Mouse (Mus musculus): ENCODE data around the gene Tpp1. TPM values are rescaled to one million over a fixed set of nuclear protein-coding genes. Genes with fewer than 3 reads are reported as not detected.
A peak's percentile ranks its signal among the peaks of the same experiment; 100 is the strongest.

Tpp1 gene
- polyA plus RNA-seq, 1 experiment from 2014 or later, result 39.2 TPM

DNA sequence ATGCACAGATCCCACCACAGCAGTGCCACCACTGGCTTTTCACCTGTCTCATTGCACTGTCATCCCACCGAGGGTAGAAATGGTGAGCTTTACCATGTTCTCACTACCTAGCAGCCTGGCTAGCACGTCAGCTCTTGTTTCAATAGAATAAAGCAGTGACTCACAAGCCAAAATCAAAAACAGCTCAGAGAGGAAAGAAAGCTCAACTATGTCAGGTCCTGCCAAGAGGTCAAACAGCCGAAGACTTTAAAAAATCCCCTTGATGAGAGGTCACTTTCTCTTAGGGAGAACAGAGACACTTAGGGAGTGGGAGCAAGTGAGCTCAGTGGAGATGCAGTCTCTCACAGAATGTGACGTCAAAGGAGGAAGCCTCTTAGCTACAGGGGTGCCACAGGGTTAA is 31.8 kb upstream of the Tpp1 start:
- H3K4me1 ChIP-seq (ENCODE audit: control insufficient read depth, insufficient read depth, low read length), result peaks cover 41% of the 10 kb centered on the region
- H3K36me3 ChIP-seq (ENCODE audit: control insufficient read depth, insufficient read depth, low read length), result peaks cover 34% of the 10 kb centered on the region
- no peak overlapping the region for H3K4me3 ChIP-seq (ENCODE audit: low read depth, low read length)
- peak overlapping the region; percentile 70 for H3K4me2 ChIP-seq (ENCODE audit: low read depth, low read length)
- WGBS, result 56% methylated on average over 4 of the region's 4 CpGs
- no peaks in the 10 kb centered on the region for H3K9me3 ChIP-seq (ENCODE audit: control insufficient read depth, low read length)
- H3K27ac ChIP-seq (ENCODE audit: low read depth, low read length), result no peak overlapping the region
- H3K27me3 ChIP-seq (ENCODE audit: control insufficient read depth, insufficient read depth, low read length), result no peaks in the 10 kb centered on the region
- no peak overlapping the region; the same call in 1 of the 2 replicates for H3K9ac ChIP-seq (replicated peaks; ENCODE audit: low read depth, low read length)
- ATAC-seq (ENCODE audit: low read depth), result no peak

DNA sequence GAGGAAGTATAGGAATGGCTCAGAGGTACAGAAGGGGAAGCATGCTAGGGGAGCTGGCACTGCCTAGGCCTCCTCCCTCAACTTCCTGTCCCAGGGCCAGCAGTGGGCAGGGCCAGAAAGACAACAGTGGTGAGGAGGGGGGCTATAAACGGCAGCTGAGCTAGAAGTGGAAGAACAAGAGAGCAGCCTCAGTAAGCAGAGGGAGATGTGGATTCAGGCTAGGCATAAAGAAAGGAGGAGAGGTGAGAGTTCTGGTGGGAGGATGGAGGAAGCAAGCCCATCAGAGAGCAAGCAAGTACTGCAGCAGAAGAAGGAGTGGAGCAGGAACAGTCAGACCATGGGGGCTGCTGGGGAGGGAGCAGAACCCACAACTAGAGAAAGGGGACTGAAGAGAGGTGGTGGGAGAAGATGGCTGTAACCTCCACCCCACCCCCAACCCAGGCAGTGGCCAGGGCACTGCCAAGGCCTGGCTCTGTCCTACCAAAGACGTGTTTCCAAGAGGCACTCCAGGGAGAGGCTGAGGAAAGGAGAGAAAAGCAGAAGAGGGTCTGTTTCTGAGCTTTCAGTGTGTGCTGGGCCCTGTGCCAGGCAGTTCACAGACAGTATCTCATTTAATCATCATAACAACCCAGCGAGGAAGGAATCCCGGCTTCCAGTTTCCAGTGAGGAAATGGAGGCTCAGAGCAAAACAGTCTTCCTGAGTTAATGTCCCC is 26.7 kb upstream of the Tpp1 start:
- Histone ChIP-seq H3K9ac (replicated peaks; ENCODE audit: low read depth, low read length) (0 out of 2 replicates have a peak overlapping the region, but pooled peaks have one; percentile 4), H3K27ac (ENCODE audit: low read depth, low read length) (peak overlapping the region; percentile 56), H3K4me1 (ENCODE audit: control insufficient read depth, insufficient read depth, low read length) (peaks cover 31% of the 10 kb centered on the region), H3K4me3 (ENCODE audit: low read depth, low read length) (no peak overlapping the region), H3K9me3 (ENCODE audit: control insufficient read depth, low read length) (no peaks in the 10 kb centered on the region), H3K27me3 (ENCODE audit: control insufficient read depth, insufficient read depth, low read length) (no peaks in the 10 kb centered on the region), H3K36me3 (ENCODE audit: control insufficient read depth, insufficient read depth, low read length) (peaks cover 39% of the 10 kb centered on the region), H3K4me2 (ENCODE audit: low read depth, low read length) (peak overlapping the region; percentile 24; the same call in 1 of the 2 replicates)
- WGBS, result 16% methylated on average over 4 of the region's 4 CpGs
- ATAC-seq (ENCODE audit: low read depth), result peak; percentile 74

DNA sequence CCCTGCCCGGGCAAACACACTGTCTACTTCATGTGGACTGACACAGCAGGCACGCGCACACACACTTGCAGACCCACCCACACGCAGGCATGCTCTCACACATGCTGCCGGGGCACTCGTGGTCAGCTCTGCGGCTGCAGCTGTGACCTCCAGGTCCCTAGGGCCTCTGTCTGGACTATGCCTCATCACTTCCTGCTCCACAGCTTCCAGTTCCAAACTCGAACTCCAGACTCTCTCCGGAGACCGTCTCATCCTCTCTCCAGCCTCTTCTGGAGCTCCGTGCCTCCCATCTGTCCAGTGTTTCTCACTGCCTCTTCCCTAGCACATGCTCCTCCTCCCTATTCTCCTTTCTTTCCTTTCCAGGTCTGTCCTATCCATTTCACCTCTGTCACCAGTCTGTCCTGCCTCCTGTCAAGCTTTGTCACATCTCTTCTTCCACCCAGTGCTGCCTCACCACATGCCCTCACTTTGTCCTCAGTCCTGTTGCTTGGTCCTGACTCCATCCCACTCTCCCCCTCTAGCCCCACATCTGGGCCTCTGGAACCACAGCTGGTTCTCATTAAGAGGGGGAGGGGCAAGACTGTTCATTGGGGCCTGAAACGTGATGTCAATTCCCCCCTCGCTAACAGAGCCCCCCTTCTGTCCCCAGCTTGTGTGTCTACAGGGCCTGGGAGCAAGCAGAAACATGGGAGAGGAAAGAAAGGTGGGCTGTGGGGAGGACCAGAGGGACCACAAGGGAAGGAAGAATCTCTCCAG is 25.9 kb upstream of the Tpp1 start:
- Histone ChIP-seq H3K36me3 (ENCODE audit: control insufficient read depth, insufficient read depth, low read length) (peaks cover 41% of the 10 kb centered on the region), H3K9me3 (ENCODE audit: control insufficient read depth, low read length) (no peaks in the 10 kb centered on the region), H3K4me1 (ENCODE audit: control insufficient read depth, insufficient read depth, low read length) (peaks cover 26% of the 10 kb centered on the region), H3K4me3 (ENCODE audit: low read depth, low read length) (no peak overlapping the region), H3K27ac (ENCODE audit: low read depth, low read length) (peak overlapping the region; percentile 56; the same call in 1 of the 2 replicates), H3K9ac (replicated peaks; ENCODE audit: low read depth, low read length) (0 out of 2 replicates have a peak overlapping the region, but pooled peaks have one; percentile 4), H3K4me2 (ENCODE audit: low read depth, low read length) (peak overlapping the region; percentile 24; the same call in 1 of the 2 replicates), H3K27me3 (ENCODE audit: control insufficient read depth, insufficient read depth, low read length) (no peaks in the 10 kb centered on the region)
- 40% methylated on average over 13 of the region's 13 CpGs for WGBS
- ATAC-seq (ENCODE audit: low read depth), result peak; percentile 54; the same call in 1 of the 2 replicates

DNA sequence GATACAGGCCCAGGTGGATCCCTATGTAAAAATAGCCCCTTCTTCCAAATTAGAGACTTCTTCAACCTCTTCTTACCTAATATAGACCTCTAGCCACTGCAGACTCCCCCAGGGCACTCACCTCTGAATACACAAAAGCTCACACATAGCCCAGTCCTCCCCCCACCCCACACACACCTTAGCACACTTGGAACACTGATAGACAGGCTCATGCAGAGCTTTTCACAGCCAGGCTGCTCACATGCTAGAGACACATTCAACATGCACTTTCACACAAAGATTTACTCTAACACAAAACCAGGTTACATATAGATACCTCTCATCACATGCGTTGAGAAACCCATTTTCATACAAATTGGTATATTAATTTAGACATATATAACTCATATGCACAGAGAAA is 25.3 kb upstream of the Tpp1 start:
- 86% methylated on average over 1 of the region's 1 CpGs for WGBS
- Histone ChIP-seq H3K9ac (replicated peaks; ENCODE audit: low read depth, low read length) (no peak overlapping the region), H3K4me3 (ENCODE audit: low read depth, low read length) (no peak overlapping the region), H3K27ac (ENCODE audit: low read depth, low read length) (no peak overlapping the region), H3K4me2 (ENCODE audit: low read depth, low read length) (no peak overlapping the region), H3K36me3 (ENCODE audit: control insufficient read depth, insufficient read depth, low read length) (peaks cover 41% of the 10 kb centered on the region), H3K4me1 (ENCODE audit: control insufficient read depth, insufficient read depth, low read length) (peaks cover 26% of the 10 kb centered on the region), H3K27me3 (ENCODE audit: control insufficient read depth, insufficient read depth, low read length) (no peaks in the 10 kb centered on the region), H3K9me3 (ENCODE audit: control insufficient read depth, low read length) (no peaks in the 10 kb centered on the region)
- ATAC-seq (ENCODE audit: low read depth), result no peak

DNA sequence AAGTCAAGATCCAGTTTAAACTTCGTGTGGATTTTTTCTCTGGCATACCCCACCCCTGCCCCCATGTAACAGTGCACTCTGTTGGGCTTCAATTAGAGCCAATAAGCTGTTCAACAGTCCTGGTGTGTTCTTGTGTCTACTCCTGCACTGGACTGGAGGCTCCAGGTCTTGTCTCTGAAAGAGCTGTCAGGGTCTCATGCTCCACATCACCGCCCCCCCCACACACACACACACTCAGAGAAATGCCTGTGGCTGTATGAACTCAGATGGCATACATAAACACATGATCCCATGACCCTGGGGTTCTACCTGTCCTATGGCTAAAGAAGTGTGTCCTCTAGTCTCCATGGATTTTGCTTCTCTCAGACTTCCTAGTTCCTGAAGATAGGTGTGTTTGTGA is 24.0 kb upstream of the Tpp1 start:
- Histone ChIP-seq H3K4me2 (ENCODE audit: low read depth, low read length) (no peak overlapping the region), H3K9me3 (ENCODE audit: control insufficient read depth, low read length) (no peaks in the 10 kb centered on the region), H3K4me1 (ENCODE audit: control insufficient read depth, insufficient read depth, low read length) (peaks cover 26% of the 10 kb centered on the region), H3K9ac (replicated peaks; ENCODE audit: low read depth, low read length) (no peak overlapping the region), H3K36me3 (ENCODE audit: control insufficient read depth, insufficient read depth, low read length) (peaks cover 44% of the 10 kb centered on the region), H3K27me3 (ENCODE audit: control insufficient read depth, insufficient read depth, low read length) (no peaks in the 10 kb centered on the region), H3K27ac (ENCODE audit: low read depth, low read length) (no peak overlapping the region), H3K4me3 (ENCODE audit: low read depth, low read length) (no peak overlapping the region)
- no peak for ATAC-seq (ENCODE audit: low read depth)
- WGBS, result 91% methylated on average over 2 of the region's 2 CpGs

DNA sequence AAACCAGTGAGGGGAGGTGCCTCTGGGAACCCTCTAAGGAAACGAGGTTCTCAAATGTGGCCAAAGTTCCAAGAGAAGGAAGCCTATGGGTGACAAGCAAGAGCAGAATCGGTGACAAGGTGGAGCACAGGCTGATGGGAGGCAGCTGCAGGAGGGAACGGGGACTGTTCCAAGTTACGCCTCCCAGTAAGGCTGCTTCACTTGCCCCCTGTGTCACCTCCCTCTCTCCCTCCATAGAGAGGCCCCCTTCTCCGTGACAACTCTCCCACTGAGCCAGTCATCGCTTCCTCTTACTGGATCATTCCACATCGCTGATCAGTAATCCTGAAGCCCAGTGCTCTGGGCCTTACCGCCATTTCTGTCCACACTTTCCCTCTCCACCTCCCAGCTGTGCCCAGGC is 22.6 kb upstream of the Tpp1 start:
- Histone ChIP-seq H3K4me1 (ENCODE audit: control insufficient read depth, insufficient read depth, low read length) (peaks cover 32% of the 10 kb centered on the region), H3K9me3 (ENCODE audit: control insufficient read depth, low read length) (no peaks in the 10 kb centered on the region), H3K4me3 (ENCODE audit: low read depth, low read length) (no peak overlapping the region), H3K36me3 (ENCODE audit: control insufficient read depth, insufficient read depth, low read length) (peaks cover 40% of the 10 kb centered on the region), H3K9ac (replicated peaks; ENCODE audit: low read depth, low read length) (no peak overlapping the region), H3K27ac (ENCODE audit: low read depth, low read length) (no peak overlapping the region), H3K4me2 (ENCODE audit: low read depth, low read length) (no peak overlapping the region), H3K27me3 (ENCODE audit: control insufficient read depth, insufficient read depth, low read length) (no peaks in the 10 kb centered on the region)
- ATAC-seq (ENCODE audit: low read depth), result no peak
- WGBS, result 44% methylated on average over 8 of the region's 8 CpGs

DNA sequence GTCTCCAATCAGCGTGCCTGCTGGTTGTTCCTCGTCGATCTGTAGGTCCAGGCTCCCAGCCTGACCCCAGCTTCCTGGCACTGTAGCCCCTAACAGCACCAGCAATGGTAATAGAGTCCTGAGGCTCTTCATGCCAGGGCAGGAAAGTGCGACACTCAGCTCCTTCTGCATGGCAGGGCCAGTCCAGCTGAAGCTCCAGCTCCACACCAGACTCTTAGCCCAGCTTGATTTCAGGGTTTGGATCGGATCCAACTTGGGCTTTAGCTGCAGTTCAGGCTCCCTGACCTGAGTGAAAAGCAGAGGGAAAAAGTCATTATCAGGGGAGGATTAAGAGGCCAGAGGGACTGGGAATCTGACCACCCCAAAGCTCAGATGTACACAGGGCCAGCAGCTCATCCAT is 21.0 kb upstream of the Tpp1 start:
- H3K36me3 ChIP-seq (ENCODE audit: control insufficient read depth, insufficient read depth, low read length), result peaks cover 43% of the 10 kb centered on the region
- H3K4me3 ChIP-seq (ENCODE audit: low read depth, low read length), result no peak overlapping the region
- WGBS, result 86% methylated on average over 5 of the region's 5 CpGs
- no peak overlapping the region for H3K9ac ChIP-seq (replicated peaks; ENCODE audit: low read depth, low read length)
- no peak overlapping the region for H3K27ac ChIP-seq (ENCODE audit: low read depth, low read length)
- no peaks in the 10 kb centered on the region for H3K9me3 ChIP-seq (ENCODE audit: control insufficient read depth, low read length)
- no peak overlapping the region for H3K4me2 ChIP-seq (ENCODE audit: low read depth, low read length)
- H3K27me3 ChIP-seq (ENCODE audit: control insufficient read depth, insufficient read depth, low read length), result no peaks in the 10 kb centered on the region
- peaks cover 24% of the 10 kb centered on the region for H3K4me1 ChIP-seq (ENCODE audit: control insufficient read depth, insufficient read depth, low read length)
- no peak for ATAC-seq (ENCODE audit: low read depth)

DNA sequence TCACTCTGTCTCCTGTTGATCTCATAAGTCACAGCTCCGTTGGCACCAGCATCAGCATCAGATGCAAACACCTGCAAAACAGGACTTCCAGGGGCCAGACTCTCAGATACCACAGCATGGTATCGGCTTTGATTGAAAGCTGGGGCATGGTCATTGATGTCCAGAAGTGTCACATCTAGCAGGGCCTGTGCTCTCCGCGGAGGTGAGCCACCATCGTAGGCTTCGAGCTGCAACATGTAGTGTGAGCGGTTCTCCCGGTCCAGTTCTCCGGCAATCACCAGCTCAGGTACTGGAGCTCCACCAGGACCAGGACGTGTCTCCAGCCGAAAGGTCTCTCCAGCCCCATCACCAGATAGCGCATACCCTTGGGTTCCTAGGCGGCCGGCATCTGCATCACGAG is 20.3 kb upstream of the Tpp1 start:
- no peak for ATAC-seq (ENCODE audit: low read depth)
- H3K36me3 ChIP-seq (ENCODE audit: control insufficient read depth, insufficient read depth, low read length), result peaks cover 50% of the 10 kb centered on the region
- no peak overlapping the region for H3K27ac ChIP-seq (ENCODE audit: low read depth, low read length)
- peaks cover 23% of the 10 kb centered on the region for H3K4me1 ChIP-seq (ENCODE audit: control insufficient read depth, insufficient read depth, low read length)
- 97% methylated on average over 15 of the region's 15 CpGs for WGBS
- H3K4me3 ChIP-seq (ENCODE audit: low read depth, low read length), result no peak overlapping the region
- H3K4me2 ChIP-seq (ENCODE audit: low read depth, low read length), result no peak overlapping the region
- no peak overlapping the region for H3K9ac ChIP-seq (replicated peaks; ENCODE audit: low read depth, low read length)
- no peaks in the 10 kb centered on the region for H3K27me3 ChIP-seq (ENCODE audit: control insufficient read depth, insufficient read depth, low read length)
- no peaks in the 10 kb centered on the region for H3K9me3 ChIP-seq (ENCODE audit: control insufficient read depth, low read length)

DNA sequence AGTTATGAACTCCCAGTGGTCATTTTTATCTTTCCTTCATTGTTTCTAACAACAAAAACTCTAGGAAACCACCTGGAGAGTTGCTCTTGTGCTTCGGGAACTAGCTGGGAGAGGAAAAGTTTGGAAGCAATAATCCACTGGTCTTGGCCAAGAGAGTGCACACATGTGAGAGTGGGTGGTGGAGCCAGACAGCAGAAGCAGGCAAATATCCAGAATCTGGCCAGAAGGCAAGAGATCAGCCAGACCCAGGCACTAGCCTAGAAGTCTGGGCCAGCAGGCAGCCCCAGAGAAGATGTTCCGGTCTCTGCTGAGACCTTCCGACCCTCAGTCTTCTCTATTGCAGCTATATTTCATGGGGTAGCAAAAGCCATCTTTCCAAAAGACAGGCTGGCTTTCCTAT is 17.9 kb upstream of the Tpp1 start:
- Histone ChIP-seq H3K4me3 (ENCODE audit: low read depth, low read length) (no peak overlapping the region), H3K27ac (ENCODE audit: low read depth, low read length) (no peak overlapping the region), H3K9ac (replicated peaks; ENCODE audit: low read depth, low read length) (no peak overlapping the region), H3K4me2 (ENCODE audit: low read depth, low read length) (no peak overlapping the region), H3K9me3 (ENCODE audit: control insufficient read depth, low read length) (no peaks in the 10 kb centered on the region), H3K36me3 (ENCODE audit: control insufficient read depth, insufficient read depth, low read length) (peaks cover 68% of the 10 kb centered on the region), H3K4me1 (ENCODE audit: control insufficient read depth, insufficient read depth, low read length) (peaks cover 19% of the 10 kb centered on the region), H3K27me3 (ENCODE audit: control insufficient read depth, insufficient read depth, low read length) (no peaks in the 10 kb centered on the region)
- no peak for ATAC-seq (ENCODE audit: low read depth)
- WGBS, result 94% methylated on average over 3 of the region's 3 CpGs
